Mouse (Mus musculus) intestine, embryonic 14.5 days (tissue): ENCODE data around the gene Fam160b1. TPM values are rescaled to one million over a fixed set of nuclear protein-coding genes. Genes with fewer than 3 reads are reported as not detected.

Experiments used
- ATAC-seq: fragments of 200-750 bp; cut with Nextera tagmentation; replicated peaks from 2 replicates; pipeline ENCODE4 v1.8.0; 2017; ENCODE audit warnings: low read depth, moderate number of reproducible peaks, moderate TSS enrichment, moderate library complexity; ENCODE audit not compliant: low FRiP score, low TSS enrichment
- DNase-seq: peaks from one replicate; pipeline ENCODE4 v3.0.0-alpha.2; 2018; ENCODE audit warnings: low spot score
- H3K27ac ChIP-seq: fragments of 300-500 bp; sonication (generic); 2 replicates; pipeline ENCODE4 v1.5.1; 2014; ENCODE audit warnings: low read depth, mild to moderate bottlenecking, control low read depth
- H3K27me3 ChIP-seq: fragments of 300-500 bp; sonication (generic); replicated peaks from 2 replicates; pipeline ENCODE4 v1.6.1; 2014; ENCODE audit warnings: low read length, control low read depth; ENCODE audit not compliant: control insufficient read depth, insufficient read depth
- H3K36me3 ChIP-seq: fragments of 300-500 bp; sonication (generic); 2 replicates; pipeline ENCODE4 v1.6.1; 2014; ENCODE audit warnings: low read length, control low read depth; ENCODE audit not compliant: control insufficient read depth, insufficient read depth
- H3K4me1 ChIP-seq: fragments of 300-500 bp; sonication (generic); replicated peaks from 2 replicates; pipeline ENCODE4 v1.6.1; 2014; ENCODE audit warnings: low read length, control low read depth, mixed read lengths; ENCODE audit not compliant: control insufficient read depth, insufficient read depth
- H3K4me2 ChIP-seq: fragments of 300-500 bp; sonication (generic); 2 replicates; pipeline ENCODE4 v1.6.1; 2014; ENCODE audit warnings: low read length
- H3K4me3 ChIP-seq: fragments of 300-500 bp; sonication (generic); 2 replicates; pipeline ENCODE4 v1.5.1; 2014; ENCODE audit warnings: low read depth, low read length, control low read depth, mixed read lengths
- H3K9ac ChIP-seq: fragments of 300-500 bp; sonication (generic); 2 replicates; pipeline ENCODE4 v1.6.1; 2014; ENCODE audit warnings: mild to moderate bottlenecking, low read length
- H3K9me3 ChIP-seq: fragments of 300-500 bp; sonication (generic); 2 replicates; pipeline ENCODE4 v1.6.1; 2016; ENCODE audit warnings: low read length, control low read depth; ENCODE audit not compliant: control insufficient read depth
- WGBS: fragments of 180-500 bp; shearing (Covaris S2); extraction: QIAGEN DNeasy Blood & Tissue Kit; methylation state at CpG from one replicate; pipeline ENCODE4 v1.1.7; 2014; 5-methylcytosine and 5-hydroxymethylcytosine counted together
- polyA plus RNA-seq: library from polyadenylated mRNA; unstranded; fragments of >200 nt; fragmentation: Nextera tagmentation; extraction: Ambion mirVana; gene quantifications from 2 replicates; pipeline ENCODE4 v1.2.1, GENCODE M21; 2014

Fam160b1 gene
- polyA plus RNA-seq, 1 experiment from 2014 or later = 16.4 TPM

GRCm38 (mm10) chr19:57393357-57393957 is 33.0 kb downstream of the Fam160b1 start:
- Histone ChIP-seq H3K4me2 (no peak overlapping the region), H3K27me3 (no peaks in the 10 kb centered on the region), H3K27ac (no peak overlapping the region), H3K4me1 (no peaks in the 10 kb centered on the region), H3K36me3 (peaks cover 21% of the 10 kb centered on the region), H3K9ac (no peak overlapping the region), H3K9me3 (no peaks in the 10 kb centered on the region), H3K4me3 (no peak overlapping the region)
- ATAC-seq (no peak), DNase-seq (no peak)
- WGBS = 83% methylated on average over 6 of the region's 6 CpGs

GRCm38 (mm10) chr19:57396609-57397008 is 36.1 kb downstream of the Fam160b1 start:
- Histone ChIP-seq H3K36me3 (no peaks in the 10 kb centered on the region), H3K4me1 (no peaks in the 10 kb centered on the region), H3K27me3 (no peaks in the 10 kb centered on the region), H3K27ac (no peak overlapping the region), H3K4me3 (no peak overlapping the region), H3K9ac (no peak overlapping the region), H3K4me2 (no peak overlapping the region), H3K9me3 (no peaks in the 10 kb centered on the region)
- ATAC-seq = no peak
- DNase-seq = no peak
- 64% methylated on average over 7 of the region's 7 CpGs for WGBS

- no peaks in the 10 kb centered on the region for H3K9me3 ChIP-seq
- H3K4me1 ChIP-seq = peaks cover 16% of the 10 kb centered on the region
- no peak overlapping the region for H3K27ac ChIP-seq
- H3K9ac ChIP-seq = no peak overlapping the region
- DNase-seq = no peak
- no peaks in the 10 kb centered on the region for H3K27me3 ChIP-seq
- ATAC-seq = no peak
- H3K36me3 ChIP-seq = no peaks in the 10 kb centered on the region
- 67% methylated on average over 6 of the region's 6 CpGs for WGBS
- H3K4me2 ChIP-seq = no peak overlapping the region
- no peak overlapping the region for H3K4me3 ChIP-seq
These were observed 41.9 kb downstream of the Fam160b1 start for GRCm38 (mm10) chr19:57402364-57402763.

- H3K4me3 ChIP-seq = no peak overlapping the region
- peak overlapping the region; percentile 25 for H3K4me2 ChIP-seq
- peak; percentile 62 for ATAC-seq
- H3K4me1 ChIP-seq = peaks cover 16% of the 10 kb centered on the region
- no peaks in the 10 kb centered on the region for H3K36me3 ChIP-seq
- peak; percentile 92 for DNase-seq
- WGBS = 15% methylated on average over 24 of the region's 24 CpGs
- H3K9me3 ChIP-seq = no peaks in the 10 kb centered on the region
- no peak overlapping the region for H3K9ac ChIP-seq
- no peaks in the 10 kb centered on the region for H3K27me3 ChIP-seq
- no peak overlapping the region for H3K27ac ChIP-seq
These were observed 43.4 kb downstream of the Fam160b1 start for GRCm38 (mm10) chr19:57403700-57404501.

- Histone ChIP-seq H3K27me3 (no peaks in the 10 kb centered on the region), H3K9me3 (no peaks in the 10 kb centered on the region), H3K27ac (no peak overlapping the region), H3K4me2 (peak overlapping the region; percentile 25), H3K4me3 (no peak overlapping the region), H3K9ac (no peak overlapping the region), H3K4me1 (peaks cover 16% of the 10 kb centered on the region), H3K36me3 (no peaks in the 10 kb centered on the region)
- DNase-seq = no peak
- ATAC-seq = no peak
- WGBS = 17% methylated on average over 9 of the region's 9 CpGs
These were observed 44.0 kb downstream of the Fam160b1 start for GRCm38 (mm10) chr19:57404502-57404848.

- no peak overlapping the region for H3K4me3 ChIP-seq
- no peak overlapping the region for H3K4me2 ChIP-seq
- H3K27me3 ChIP-seq = no peaks in the 10 kb centered on the region
- no peak overlapping the region for H3K27ac ChIP-seq
- H3K36me3 ChIP-seq = no peaks in the 10 kb centered on the region
- no peak for ATAC-seq
- H3K4me1 ChIP-seq = peaks cover 26% of the 10 kb centered on the region
- no peaks in the 10 kb centered on the region for H3K9me3 ChIP-seq
- 79% methylated on average over 1 of the region's 1 CpGs for WGBS
- H3K9ac ChIP-seq = no peak overlapping the region
- no peak for DNase-seq
These were observed 47.5 kb downstream of the Fam160b1 start for GRCm38 (mm10) chr19:57407947-57408346.

- H3K9me3 ChIP-seq = no peaks in the 10 kb centered on the region
- ATAC-seq = peak; percentile 69
- no peaks in the 10 kb centered on the region for H3K36me3 ChIP-seq
- H3K27ac ChIP-seq = peak overlapping the region; percentile 92
- H3K27me3 ChIP-seq = no peaks in the 10 kb centered on the region
- WGBS = 11% methylated on average over 29 of the region's 29 CpGs
- peaks cover 16% of the 10 kb centered on the region for H3K4me1 ChIP-seq
- peak; percentile 80 for DNase-seq
- H3K4me2 ChIP-seq = peak overlapping the region; percentile 46
- H3K4me3 ChIP-seq = peak overlapping the region; percentile 15; the same call in 1 of the 2 replicates
- peak overlapping the region; percentile 45; the same call in 1 of the 2 replicates for H3K9ac ChIP-seq
These were observed 51.1 kb downstream of the Fam160b1 start for GRCm38 (mm10) chr19:57411375-57412196.

GRCm38 (mm10) chr19:57413170-57413569 is 52.7 kb downstream of the Fam160b1 start:
- WGBS = 56% methylated on average over 3 of the region's 3 CpGs
- Histone ChIP-seq H3K9ac (no peak overlapping the region), H3K27ac (no peak overlapping the region), H3K27me3 (no peaks in the 10 kb centered on the region), H3K4me2 (no peak overlapping the region), H3K36me3 (no peaks in the 10 kb centered on the region), H3K9me3 (no peaks in the 10 kb centered on the region), H3K4me3 (no peak overlapping the region), H3K4me1 (peaks cover 16% of the 10 kb centered on the region)
- DNase-seq = no peak
- ATAC-seq = no peak
